Mouse (Mus musculus) ES-E14 (cell line): ENCODE measurements around the gene Suox. TPM values are rescaled to one million over a fixed set of nuclear protein-coding genes. Genes with fewer than 3 reads are reported as not detected.

Experiments
- DNase-seq: peaks from one replicate; pipeline ENCODE4 v3.0.0-alpha.2; 2013; ENCODE audit warnings: low read depth, low spot score
- H3K27ac ChIP-seq: 2 replicates; pipeline ENCODE4 v1.5.1; 2012; ENCODE audit warnings: low read depth, mild to moderate bottlenecking, low read length, moderate library complexity, mixed read lengths; ENCODE audit not compliant: poor library complexity, insufficient read depth, severe bottlenecking
- H3K36me3 ChIP-seq: 2 replicates; pipeline ENCODE4 v1.6.1; 2012; ENCODE audit warnings: mild to moderate bottlenecking, low read length, moderate library complexity, mixed read lengths; ENCODE audit not compliant: control insufficient read depth, poor library complexity, insufficient read depth, severe bottlenecking
- H3K4me1 ChIP-seq, 2 experiments: fragments of 150-350 bp in 1 of 2; sonication (generic) in 1 of 2; 2 replicates each; pipeline ENCODE4 v1.6.1; 2012; ENCODE audit warnings: low read length in 2 of 2, mild to moderate bottlenecking in 1 of 2, mixed read lengths in 1 of 2; ENCODE audit not compliant: control insufficient read depth in 2 of 2, insufficient read depth in 2 of 2, poor library complexity in 1 of 2
- H3K4me3 ChIP-seq, 2 experiments: fragments of 150-350 bp in 1 of 2; sonication (generic) in 1 of 2; 2 replicates each; pipeline ENCODE4 v1.5.1; 2012; ENCODE audit warnings: low read length in 2 of 2, low read depth in 1 of 2, mild to moderate bottlenecking in 1 of 2, mixed read lengths in 1 of 2; ENCODE audit not compliant: insufficient read depth in 1 of 2, poor library complexity in 1 of 2, severe bottlenecking in 1 of 2
- H3K9ac ChIP-seq: 2 replicates; pipeline ENCODE4 v1.6.1; 2012; ENCODE audit warnings: low read depth, mild to moderate bottlenecking, low read length, mixed read lengths; ENCODE audit not compliant: poor library complexity, insufficient read depth, severe bottlenecking
- H3K9me3 ChIP-seq: fragments of 150-350 bp; sonication (generic); 2 replicates; pipeline ENCODE4 v1.6.1; 2012; ENCODE audit warnings: low read depth, mild to moderate bottlenecking, low read length; ENCODE audit not compliant: control insufficient read depth, insufficient read depth
- CHD2 ChIP-seq: IDR thresholded peaks from 2 replicates; pipeline ENCODE4 v1.6.1; 2014; ENCODE audit warnings: mild to moderate bottlenecking, low read depth, low read length, inconsistent platforms
- HCFC1 ChIP-seq: IDR thresholded peaks from 2 replicates; pipeline ENCODE4 v1.6.1; 2012; ENCODE audit warnings: low read length, inconsistent platforms, borderline replicate concordance; ENCODE audit not compliant: insufficient read depth
- MAFK ChIP-seq: IDR thresholded peaks from 2 replicates; pipeline ENCODE4 v1.6.1; 2014; ENCODE audit warnings: mild to moderate bottlenecking, low read depth, low read length, inconsistent platforms; ENCODE audit not compliant: insufficient read depth
- ZC3H11A ChIP-seq: IDR thresholded peaks from 2 replicates; pipeline ENCODE4 v1.6.1; 2012; ENCODE audit warnings: low read depth, mild to moderate bottlenecking, inconsistent platforms, low read length, borderline replicate concordance
- ZNF384 ChIP-seq: IDR thresholded peaks from 2 replicates; pipeline ENCODE4 v1.6.1; 2012; ENCODE audit warnings: low read depth, low read length, inconsistent platforms
- in situ Hi-C, 2 experiments: fragments of 600-800 bp; cut with MboI; formaldehyde crosslinking; loops; one replicate each; pipeline ENCODE4 v1.15.1; 2025; ENCODE audit warnings: low sequenced_read_pairs in 2 of 2, inconsistent platforms in 1 of 2; ENCODE audit not compliant: unreplicated experiment in 2 of 2
- total RNA-seq: library from RNA; depleted of rRNA; stranded (reverse); fragments of 300-350 nt; gene quantifications from 2 replicates; pipeline ENCODE4 v1.2.3, GENCODE M21; 2012

The Suox gene
- total RNA-seq, 1 experiment: 7.4 TPM

DNA sequence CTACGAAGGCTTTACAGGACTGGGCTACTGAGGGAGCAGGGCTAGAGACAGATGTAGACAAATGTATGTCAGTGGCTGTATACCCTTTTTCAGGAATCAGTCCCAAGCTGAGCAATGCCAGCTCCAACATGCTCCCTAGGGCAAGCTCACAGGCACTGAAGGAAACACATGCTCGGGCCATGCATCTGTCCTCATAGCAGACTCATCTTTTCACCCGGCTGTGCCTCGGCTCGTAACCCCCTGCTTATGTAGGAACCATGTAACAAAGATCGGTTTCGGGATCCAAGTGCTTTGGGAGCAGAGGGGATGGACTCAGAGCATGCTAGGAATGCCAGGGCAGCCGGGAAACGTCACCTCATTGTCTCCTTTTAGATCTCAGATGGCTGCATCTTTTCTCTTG, 14.4 kb downstream of the Suox start:
- Histone ChIP-seq H3K4me3 (no peak overlapping the region), H3K27ac (no peak overlapping the region), H3K9me3 (no peaks in the 10 kb centered on the region), H3K4me1 (peaks cover 0 to 13% of the 10 kb centered on the region in 2 experiments; a peak in 2 of 4 replicates), H3K9ac (no peak overlapping the region), H3K36me3 (no peaks in the 10 kb centered on the region)
- no peak for DNase-seq
- in situ Hi-C loops: no loop called here
- no peak for TF ChIP-seq ZNF384
- no peak for TF ChIP-seq ZC3H11A
- TF ChIP-seq CHD2: no peak
- no peak for TF ChIP-seq HCFC1
- no peak for TF ChIP-seq MAFK

DNA sequence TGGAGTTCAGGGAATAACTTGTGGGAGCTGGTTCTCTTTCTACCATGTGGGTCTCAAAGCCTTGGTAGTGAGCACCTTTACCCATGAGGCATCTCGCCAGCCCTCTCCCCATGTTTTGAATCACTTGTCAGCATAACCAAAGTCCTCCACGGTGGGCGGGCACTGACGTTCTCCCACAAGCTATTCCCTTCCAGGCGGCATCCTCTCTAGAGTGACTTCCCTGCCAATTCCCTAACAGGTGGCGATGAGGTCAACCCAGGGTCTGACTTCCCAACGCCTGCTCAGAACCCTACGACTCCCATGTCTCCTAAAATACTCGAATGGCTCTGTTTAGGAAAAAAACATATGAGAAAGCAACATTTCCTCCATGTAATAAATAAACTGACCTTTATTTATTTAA, 16.0 kb downstream of the Suox start:
- Histone ChIP-seq H3K4me3 (no peak overlapping the region), H3K36me3 (no peaks in the 10 kb centered on the region), H3K9ac (no peak overlapping the region), H3K9me3 (no peaks in the 10 kb centered on the region), H3K4me1 (peaks cover 0 to 13% of the 10 kb centered on the region in 2 experiments; a peak in 2 of 4 replicates), H3K27ac (no peak overlapping the region)
- no peak for TF ChIP-seq HCFC1
- TF ChIP-seq MAFK: no peak
- TF ChIP-seq ZC3H11A: no peak
- DNase-seq: no peak
- in situ Hi-C loops: no loop called here

GRCm38 (mm10) chr10:128656731-128657130, 17.1 kb downstream of the Suox start:
- TF ChIP-seq HCFC1 (no peak), ZC3H11A (no peak), ZNF384 (no peak), MAFK (no peak), CHD2 (no peak)
- in situ Hi-C loops: no loop called here
- Histone ChIP-seq H3K4me1 (peaks cover 0 to 13% of the 10 kb centered on the region in 2 experiments; a peak in 2 of 4 replicates), H3K9me3 (no peaks in the 10 kb centered on the region), H3K36me3 (no peaks in the 10 kb centered on the region), H3K9ac (no peak overlapping the region), H3K27ac (no peak overlapping the region), H3K4me3 (no peak overlapping the region)
- DNase-seq: no peak

DNA sequence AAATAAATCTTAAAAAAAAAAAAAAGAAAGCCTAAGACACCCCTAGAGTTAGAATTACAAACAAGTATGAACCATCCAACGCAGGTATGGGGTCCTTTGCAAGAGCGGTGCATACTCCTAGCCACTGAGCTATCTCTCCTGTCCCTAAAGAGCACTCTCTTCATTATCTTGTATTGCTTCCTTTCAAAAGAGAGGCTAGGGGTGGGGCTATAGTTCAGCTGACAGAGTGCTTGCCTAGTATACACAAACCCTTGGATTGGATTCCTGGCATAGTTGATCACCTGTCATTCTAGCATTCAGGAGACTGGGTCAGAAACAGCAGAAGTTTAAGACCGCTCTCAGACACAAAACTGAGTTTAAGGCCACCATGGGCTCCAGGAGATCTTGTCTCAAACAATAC, 18.6 kb downstream of the Suox start:
- peaks cover 0 to 13% of the 10 kb centered on the region in 2 experiments; a peak in 2 of 4 replicates for H3K4me1 ChIP-seq
- H3K4me3 ChIP-seq: no peak overlapping the region
- H3K27ac ChIP-seq: no peak overlapping the region
- H3K9me3 ChIP-seq: no peaks in the 10 kb centered on the region
- no peak for TF ChIP-seq ZC3H11A
- no peak for TF ChIP-seq HCFC1
- TF ChIP-seq ZNF384: no peak
- TF ChIP-seq MAFK: no peak
- no peak for TF ChIP-seq CHD2
- H3K9ac ChIP-seq: no peak overlapping the region
- DNase-seq: no peak
- in situ Hi-C loops: no loop called here
- H3K36me3 ChIP-seq: no peaks in the 10 kb centered on the region

DNA sequence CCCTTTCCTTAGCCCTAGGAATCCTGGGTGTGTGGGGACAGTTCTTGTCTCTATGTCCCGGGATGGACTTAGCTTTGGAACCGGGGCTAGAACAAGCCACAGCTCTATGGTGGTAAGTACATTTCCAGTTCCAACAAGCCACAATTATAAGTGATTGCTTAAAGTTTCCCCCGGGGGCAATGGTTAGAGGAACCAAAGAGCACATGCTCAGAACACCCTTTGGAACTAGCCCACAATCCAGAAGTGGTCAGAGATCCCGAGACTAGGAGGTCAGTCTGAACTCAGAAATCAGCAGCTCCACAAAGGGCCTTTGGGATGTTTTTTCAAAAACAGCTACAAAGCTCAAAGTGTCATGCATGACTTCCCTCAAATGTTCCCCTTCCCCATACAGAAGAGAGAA, 20.0 kb downstream of the Suox start:
- Histone ChIP-seq H3K9me3 (no peaks in the 10 kb centered on the region), H3K4me3 (no peak overlapping the region), H3K36me3 (no peaks in the 10 kb centered on the region), H3K9ac (no peak overlapping the region), H3K4me1 (peaks cover 0 to 13% of the 10 kb centered on the region in 2 experiments; a peak in 2 of 4 replicates), H3K27ac (no peak overlapping the region)
- TF ChIP-seq HCFC1 (no peak), CHD2 (no peak), ZNF384 (no peak), ZC3H11A (no peak), MAFK (no peak)
- no peak for DNase-seq
- in situ Hi-C loops: no loop called here
